Mouse (Mus musculus): ENCODE data around the gene Taf9. TPM values are rescaled to one million over a fixed set of nuclear protein-coding genes. Genes with fewer than 3 reads are reported as not detected.

The Taf9 gene
- polyA plus RNA-seq, 1 experiment from 2014 or later = 18.9 TPM

- Histone ChIP-seq H3K4me1 (no peaks in the 10 kb centered on the region), H3K4me3 (no peak overlapping the region), H3K9me3 (no peaks in the 10 kb centered on the region), H3K4me2 (replicated peaks) (no peak overlapping the region), H3K36me3 (no peaks in the 10 kb centered on the region), H3K9ac (no peak overlapping the region), H3K27ac (no peak overlapping the region), H3K27me3 (no peaks in the 10 kb centered on the region)
- no peak for ATAC-seq (ENCODE audit: low FRiP score, low read depth)
- 85% methylated on average over 8 of the region's 8 CpGs for WGBS
These were observed 30.2 kb downstream of the Taf9 start for GRCm38 (mm10) chr13:100681615-100682014.

- no peaks in the 10 kb centered on the region for H3K9me3 ChIP-seq
- H3K9ac ChIP-seq = no peak overlapping the region
- H3K4me1 ChIP-seq = no peaks in the 10 kb centered on the region
- no peak for ATAC-seq (ENCODE audit: low FRiP score, low read depth)
- H3K4me3 ChIP-seq = no peak overlapping the region
- 83% methylated on average over 2 of the region's 2 CpGs for WGBS
- H3K27ac ChIP-seq = no peak overlapping the region
- H3K27me3 ChIP-seq = no peaks in the 10 kb centered on the region
- no peaks in the 10 kb centered on the region for H3K36me3 ChIP-seq
- no peak overlapping the region for H3K4me2 ChIP-seq (replicated peaks)
These were observed 31.5 kb downstream of the Taf9 start for GRCm38 (mm10) chr13:100682837-100683236.

GRCm38 (mm10) chr13:100684355-100684754, 33.0 kb downstream of the Taf9 start:
- Histone ChIP-seq H3K36me3 (no peaks in the 10 kb centered on the region), H3K4me2 (replicated peaks) (no peak overlapping the region), H3K4me1 (no peaks in the 10 kb centered on the region), H3K9ac (no peak overlapping the region), H3K27me3 (no peaks in the 10 kb centered on the region), H3K27ac (no peak overlapping the region), H3K4me3 (no peak overlapping the region), H3K9me3 (no peaks in the 10 kb centered on the region)
- no peak for ATAC-seq (ENCODE audit: low FRiP score, low read depth)
- WGBS = 67% methylated on average over 2 of the region's 2 CpGs

- Histone ChIP-seq H3K27ac (no peak overlapping the region), H3K27me3 (no peaks in the 10 kb centered on the region), H3K4me3 (no peak overlapping the region), H3K4me1 (no peaks in the 10 kb centered on the region), H3K9me3 (no peaks in the 10 kb centered on the region), H3K4me2 (replicated peaks) (no peak overlapping the region), H3K36me3 (0 out of 2 replicates have a peak, but pooled peaks cover 3% of the 10 kb centered on the region), H3K9ac (no peak overlapping the region)
- WGBS = 66% methylated on average over 7 of the region's 7 CpGs
- no peak for ATAC-seq (ENCODE audit: low FRiP score, low read depth)
These were observed 36.1 kb downstream of the Taf9 start for GRCm38 (mm10) chr13:100687513-100687912.

- no peaks in the 10 kb centered on the region for H3K9me3 ChIP-seq
- no peak overlapping the region for H3K4me3 ChIP-seq
- no peak for ATAC-seq (ENCODE audit: low FRiP score, low read depth)
- no peak overlapping the region for H3K27ac ChIP-seq
- H3K36me3 ChIP-seq = peaks cover 71% of the 10 kb centered on the region
- H3K4me2 ChIP-seq (replicated peaks) = no peak overlapping the region
- H3K4me1 ChIP-seq = no peaks in the 10 kb centered on the region
- no peak overlapping the region for H3K9ac ChIP-seq
- H3K27me3 ChIP-seq = no peaks in the 10 kb centered on the region
- 93% methylated on average over 3 of the region's 3 CpGs for WGBS
These were observed 46.2 kb downstream of the Taf9 start for GRCm38 (mm10) chr13:100697541-100697940.

- no peak overlapping the region for H3K4me2 ChIP-seq (replicated peaks)
- no peaks in the 10 kb centered on the region for H3K27me3 ChIP-seq
- H3K27ac ChIP-seq = no peak overlapping the region
- H3K9ac ChIP-seq = no peak overlapping the region
- no peak for ATAC-seq (ENCODE audit: low FRiP score, low read depth)
- WGBS = 97% methylated on average over 10 of the region's 10 CpGs
- no peak overlapping the region for H3K4me3 ChIP-seq
- no peaks in the 10 kb centered on the region for H3K4me1 ChIP-seq
- no peaks in the 10 kb centered on the region for H3K9me3 ChIP-seq
- peaks cover 83% of the 10 kb centered on the region for H3K36me3 ChIP-seq
These were observed 47.5 kb downstream of the Taf9 start for GRCm38 (mm10) chr13:100698866-100699265.

GRCm38 (mm10) chr13:100703468-100703867, 52.1 kb downstream of the Taf9 start:
- H3K9me3 ChIP-seq = no peaks in the 10 kb centered on the region
- 91% methylated on average over 2 of the region's 2 CpGs for WGBS
- H3K4me1 ChIP-seq = no peaks in the 10 kb centered on the region
- H3K27me3 ChIP-seq = no peaks in the 10 kb centered on the region
- no peak overlapping the region for H3K9ac ChIP-seq
- H3K27ac ChIP-seq = no peak overlapping the region
- ATAC-seq (ENCODE audit: low FRiP score, low read depth) = no peak
- no peak overlapping the region for H3K4me2 ChIP-seq (replicated peaks)
- H3K4me3 ChIP-seq = no peak overlapping the region
- H3K36me3 ChIP-seq = peaks cover 93% of the 10 kb centered on the region

Other genes starting within 250 kb of the Taf9 start
- 0.04 TPM in 1 of 2 replicates, not detected in the other for gene Naip1, start 198.7 kb upstream of the Taf9 start, polyA plus RNA-seq (2015; fragmentation: Nextera tagmentation; extraction: Ambion mirVana)
- 86.0 and 93.9 TPM in 2 replicates for gene Gtf2h2, start 159.0 kb upstream of the Taf9 start, polyA plus RNA-seq (2015; fragmentation: Nextera tagmentation; extraction: Ambion mirVana)
- gene Ocln, start 98.9 kb upstream of the Taf9 start, polyA plus RNA-seq (2015; fragmentation: Nextera tagmentation; extraction: Ambion mirVana) = 3.8 TPM in 2 replicates
- gene Marveld2, start 34.6 kb upstream of the Taf9 start, polyA plus RNA-seq (2015; fragmentation: Nextera tagmentation; extraction: Ambion mirVana) = 4.0 TPM in 2 replicates
- 282 and 298 TPM in 2 replicates for gene Ak6, start 600 bp upstream of the Taf9 start, polyA plus RNA-seq (2015; fragmentation: Nextera tagmentation; extraction: Ambion mirVana)
- gene Rad17, start 528 bp upstream of the Taf9 start, polyA plus RNA-seq (2015; fragmentation: Nextera tagmentation; extraction: Ambion mirVana) = 24.5 and 26.2 TPM in 2 replicates
- gene Ccdc125, start 18.1 kb downstream of the Taf9 start, polyA plus RNA-seq (2015; fragmentation: Nextera tagmentation; extraction: Ambion mirVana) = 4.8 and 5.2 TPM in 2 replicates
- gene Cdk7, start 79.4 kb downstream of the Taf9 start, polyA plus RNA-seq (2015; fragmentation: Nextera tagmentation; extraction: Ambion mirVana) = 109 and 112 TPM in 2 replicates
- 100.0 and 102 TPM in 2 replicates for gene Mrps36, start 93.1 kb downstream of the Taf9 start, polyA plus RNA-seq (2015; fragmentation: Nextera tagmentation; extraction: Ambion mirVana)
- 40.2 and 40.7 TPM in 2 replicates for gene Cenph, start 124.3 kb downstream of the Taf9 start, polyA plus RNA-seq (2015; fragmentation: Nextera tagmentation; extraction: Ambion mirVana)
- 241 and 246 TPM in 2 replicates for gene Ccnb1, start 135.0 kb downstream of the Taf9 start, polyA plus RNA-seq (2015; fragmentation: Nextera tagmentation; extraction: Ambion mirVana)
- 54.1 and 57.2 TPM in 2 replicates for gene Slc30a5, start 181.8 kb downstream of the Taf9 start, polyA plus RNA-seq (2015; fragmentation: Nextera tagmentation; extraction: Ambion mirVana)